Mouse (Mus musculus) liver, adult 2 months (tissue): ENCODE results near the gene Disp2.

Experiments used
- CTCF ChIP-seq: fragments of 200-500 bp; IDR thresholded peaks from 2 replicates; pipeline ENCODE4 v1.5.1; 2011; ENCODE audit warnings: low read depth, low read length, control low read depth
- POLR2A ChIP-seq: fragments of 200-500 bp; IDR thresholded peaks from 2 replicates; pipeline ENCODE4 v1.6.1; 2011; ENCODE audit warnings: low read length, control low read depth; ENCODE audit not compliant: insufficient read depth; ENCODE audit errors: extremely low read depth

- TF ChIP-seq POLR2A (no peak), CTCF (no peak)
Measured at GRCm38 (mm10) chr2:118793636-118794035, 14.1 kb downstream of the Disp2 start.
